Mouse (Mus musculus) liver, adult 2 months (tissue): ENCODE measurements around the gene Hoxb4. TPM values are rescaled to one million over a fixed set of nuclear protein-coding genes. Genes with fewer than 3 reads are reported as not detected.

Experiments
- DNase-seq: peaks from one replicate; pipeline ENCODE4 v3.0.0-alpha.2; 2011; ENCODE audit warnings: low read depth, low spot score; ENCODE audit errors: extremely low read depth
- H3K27ac ChIP-seq: fragments of 200-500 bp; replicated peaks from 2 replicates; pipeline ENCODE4 v1.5.1; 2012; ENCODE audit warnings: low read depth, mild to moderate bottlenecking, control low read depth, inconsistent platforms, low read length; ENCODE audit not compliant: insufficient read depth
- H3K27me3 ChIP-seq: fragments of 200-500 bp; 2 replicates; pipeline ENCODE4 v1.6.1; 2012; ENCODE audit warnings: mild to moderate bottlenecking, moderate library complexity, low read length, inconsistent platforms; ENCODE audit not compliant: control insufficient read depth, insufficient read depth
- H3K36me3 ChIP-seq: fragments of 200-500 bp; 2 replicates; pipeline ENCODE4 v1.6.1; 2012; ENCODE audit warnings: low read length, inconsistent platforms; ENCODE audit not compliant: control insufficient read depth, insufficient read depth
- H3K4me1 ChIP-seq: fragments of 200-500 bp; 2 replicates; pipeline ENCODE4 v1.6.1; 2011; ENCODE audit warnings: low read length; ENCODE audit not compliant: control insufficient read depth, insufficient read depth
- H3K4me3 ChIP-seq: fragments of 200-500 bp; 2 replicates; pipeline ENCODE4 v1.5.1; 2011; ENCODE audit warnings: low read depth, mild to moderate bottlenecking, control low read depth, low read length, moderate library complexity; ENCODE audit not compliant: insufficient read depth
- H3K79me2 ChIP-seq: fragments of 200-500 bp; 2 replicates; pipeline ENCODE4 v1.6.1; 2012; ENCODE audit warnings: inconsistent platforms, mild to moderate bottlenecking, low read length, moderate library complexity; ENCODE audit not compliant: control insufficient read depth, insufficient read depth
- H3K9ac ChIP-seq: fragments of 200-500 bp; 2 replicates; pipeline ENCODE4 v1.6.1; 2012; ENCODE audit warnings: low read depth, mild to moderate bottlenecking, control low read depth, inconsistent platforms, low read length
- CTCF ChIP-seq: fragments of 200-500 bp; IDR thresholded peaks from 2 replicates; pipeline ENCODE4 v1.5.1; 2011; ENCODE audit warnings: low read depth, low read length, control low read depth
- POLR2A ChIP-seq: fragments of 200-500 bp; IDR thresholded peaks from 2 replicates; pipeline ENCODE4 v1.6.1; 2011; ENCODE audit warnings: low read length, control low read depth; ENCODE audit not compliant: insufficient read depth; ENCODE audit errors: extremely low read depth
- WGBS: fragments of 180-500 bp; shearing (Covaris S2); methylation state at CpG from one replicate; pipeline ENCODE4 v1.1.7; 2018; 5-methylcytosine and 5-hydroxymethylcytosine counted together
- polyA plus RNA-seq: library from polyadenylated mRNA; depleted of rRNA; stranded (reverse); fragments of >200 nt; gene quantifications from 2 replicates; pipeline ENCODE4 v1.2.3, GENCODE M21; 2012
- total RNA-seq: library from RNA; depleted of rRNA; stranded (reverse); fragments of >200 nt; gene quantifications from 2 replicates; pipeline ENCODE4 v1.2.3, GENCODE M21; 2014

The Hoxb4 gene
- total and polyA plus RNA-seq, 2 experiments: 0.37 to 0.91 TPM

DNA sequence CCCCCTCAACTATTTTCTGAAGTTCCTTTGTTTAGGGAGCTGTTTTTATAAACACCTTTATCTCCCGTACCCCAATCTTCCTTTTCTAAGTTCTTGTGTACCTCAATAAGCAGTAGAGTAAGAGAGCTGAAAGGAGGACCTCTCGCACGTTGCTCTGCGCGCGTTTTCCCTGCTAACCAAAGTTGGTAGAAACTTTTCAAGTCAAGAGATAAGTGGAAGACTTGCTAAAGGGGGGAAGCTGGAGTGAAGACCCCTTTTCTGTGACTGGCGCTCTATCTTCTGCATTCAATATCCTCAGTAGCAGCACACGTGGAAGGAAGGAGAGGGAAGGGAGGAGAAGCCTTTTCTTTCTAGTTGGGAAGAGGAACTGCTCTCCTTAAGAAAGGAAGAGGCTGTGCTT lies 6.9 kb downstream of the Hoxb4 start:
- no peak overlapping the region for H3K9ac ChIP-seq
- H3K4me3 ChIP-seq: no peak overlapping the region
- 16% methylated on average over 8 of the region's 8 CpGs for WGBS
- no peak for DNase-seq
- no peak overlapping the region for H3K27ac ChIP-seq
- H3K27me3 ChIP-seq: 0 out of 2 replicates have a peak, but pooled peaks cover 4% of the 10 kb centered on the region
- no peaks in the 10 kb centered on the region for H3K4me1 ChIP-seq
- H3K79me2 ChIP-seq: peaks cover under 1% of the 10 kb centered on the region; the same call in 1 of the 2 replicates
- no peaks in the 10 kb centered on the region; the same call in 1 of the 2 replicates for H3K36me3 ChIP-seq
- TF ChIP-seq CTCF (no peak), POLR2A (no peak)

- Histone ChIP-seq H3K4me1 (no peaks in the 10 kb centered on the region), H3K36me3 (no peaks in the 10 kb centered on the region; the same call in 1 of the 2 replicates), H3K79me2 (no peaks in the 10 kb centered on the region), H3K27ac (no peak overlapping the region), H3K27me3 (0 out of 2 replicates have a peak, but pooled peaks cover 3% of the 10 kb centered on the region), H3K9ac (no peak overlapping the region), H3K4me3 (no peak overlapping the region)
- WGBS: 38% methylated on average over 22 of the region's 22 CpGs
- no peak for TF ChIP-seq CTCF
- TF ChIP-seq POLR2A: no peak
- no peak for DNase-seq
Observed at GRCm38 (mm10) chr11:96325747-96326212, 7.7 kb downstream of the Hoxb4 start.

DNA sequence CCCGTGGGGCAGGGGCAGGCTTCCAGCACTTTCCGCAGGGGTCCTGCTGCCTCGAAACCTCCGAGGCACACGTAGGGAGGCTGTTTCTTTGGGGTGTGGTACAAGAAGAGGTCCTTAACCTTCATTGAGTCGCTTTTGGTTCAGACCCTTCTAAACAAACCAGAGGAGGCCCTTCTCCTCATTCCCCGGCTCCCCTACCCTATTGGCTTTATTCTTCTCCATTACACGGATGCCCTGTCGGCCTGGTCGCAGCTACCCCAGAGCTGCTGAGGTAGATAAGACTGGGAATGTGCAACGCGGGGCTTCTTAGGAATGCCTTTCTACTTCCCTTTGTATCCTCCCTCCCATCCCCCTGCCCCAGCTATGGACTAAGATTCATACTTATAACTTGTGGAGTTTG lies 8.6 kb downstream of the Hoxb4 start:
- 0 out of 2 replicates have a peak, but pooled peaks cover 3% of the 10 kb centered on the region for H3K27me3 ChIP-seq
- 32% methylated on average over 12 of the region's 12 CpGs for WGBS
- H3K9ac ChIP-seq: no peak overlapping the region

DNA sequence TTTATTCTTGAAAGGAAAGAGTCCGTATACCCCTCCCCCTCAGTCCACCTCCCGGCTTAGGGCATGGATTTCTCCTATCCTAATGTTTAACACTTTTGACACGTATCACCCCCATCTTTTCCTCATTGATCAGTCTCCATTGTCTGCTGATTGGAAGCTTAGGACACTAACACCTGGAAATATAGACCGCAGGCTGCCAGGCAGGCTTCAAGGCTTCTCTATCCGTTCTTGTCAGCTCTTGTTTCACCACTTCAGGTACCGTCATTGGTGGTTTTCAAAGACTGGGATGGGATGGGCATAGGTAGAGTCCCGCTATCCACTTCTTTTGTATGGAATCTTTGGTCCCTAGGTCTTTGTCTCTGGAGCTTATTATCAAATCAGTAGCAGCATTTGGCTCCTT lies 9.1 kb downstream of the Hoxb4 start:
- Histone ChIP-seq H3K9ac (no peak overlapping the region), H3K4me1 (no peaks in the 10 kb centered on the region), H3K79me2 (no peaks in the 10 kb centered on the region), H3K36me3 (no peaks in the 10 kb centered on the region), H3K4me3 (no peak overlapping the region), H3K27ac (no peak overlapping the region), H3K27me3 (peaks cover 5% of the 10 kb centered on the region; the same call in 1 of the 2 replicates)
- no peak for DNase-seq
- TF ChIP-seq CTCF (no peak), POLR2A (no peak)
- 26% methylated on average over 7 of the region's 7 CpGs for WGBS

More for the DNA sequence above, 8.6 kb downstream of the Hoxb4 start:
- Histone ChIP-seq H3K4me1 (no peaks in the 10 kb centered on the region), H3K27ac (no peak overlapping the region), H3K79me2 (no peaks in the 10 kb centered on the region), H3K4me3 (no peak overlapping the region), H3K36me3 (no peaks in the 10 kb centered on the region; the same call in 1 of the 2 replicates)
- DNase-seq: no peak
- TF ChIP-seq POLR2A (no peak), CTCF (no peak)

DNA sequence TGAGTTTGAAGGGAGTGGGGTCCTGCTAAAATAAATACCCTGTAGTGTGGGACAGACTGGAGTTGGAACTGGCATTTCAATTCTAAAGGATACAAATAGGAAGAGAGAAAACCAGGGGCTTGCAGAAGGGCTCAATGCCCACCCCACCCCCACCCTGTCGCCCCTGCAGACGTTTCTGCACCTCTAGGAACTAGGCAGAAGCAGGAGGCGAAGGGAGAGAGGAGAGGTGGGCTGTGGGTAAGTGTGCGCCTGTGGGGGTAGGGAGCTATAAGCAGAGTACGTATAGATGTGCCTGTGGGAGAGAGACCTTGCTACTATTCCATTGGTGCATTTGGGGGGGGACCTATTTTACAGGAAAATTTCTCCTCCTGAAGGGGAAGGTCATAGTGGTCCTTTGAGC lies 9.7 kb downstream of the Hoxb4 start:
- WGBS: 21% methylated on average over 5 of the region's 5 CpGs
- DNase-seq: no peak
- no peak overlapping the region for H3K9ac ChIP-seq
- no peak for TF ChIP-seq POLR2A
- no peak for TF ChIP-seq CTCF
- no peaks in the 10 kb centered on the region for H3K36me3 ChIP-seq
- peaks cover 8% of the 10 kb centered on the region; the same call in 1 of the 2 replicates for H3K27me3 ChIP-seq
- no peaks in the 10 kb centered on the region for H3K4me1 ChIP-seq
- no peak overlapping the region for H3K4me3 ChIP-seq
- no peaks in the 10 kb centered on the region for H3K79me2 ChIP-seq
- no peak overlapping the region for H3K27ac ChIP-seq

DNA sequence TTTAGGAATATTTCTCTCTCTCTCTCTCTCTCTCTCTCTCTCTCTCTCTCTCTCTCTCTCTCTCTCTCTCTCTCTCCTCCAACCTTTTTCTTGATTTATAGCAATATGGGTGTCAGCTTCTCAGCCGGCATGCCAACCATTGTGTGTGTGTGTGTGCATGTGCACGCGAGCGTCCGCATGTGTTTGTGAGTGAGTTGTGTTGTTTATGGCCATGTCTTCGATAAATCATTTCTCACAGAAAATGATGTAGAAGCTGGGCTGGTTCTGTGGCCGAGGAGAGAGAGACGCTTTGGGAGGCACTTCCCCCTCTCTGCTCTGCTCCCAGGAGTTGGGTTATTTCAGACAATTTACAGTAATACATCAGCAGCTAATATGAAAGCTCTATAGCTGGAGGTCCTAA lies 10.5 kb downstream of the Hoxb4 start:
- Histone ChIP-seq H3K27me3 (peaks cover 13% of the 10 kb centered on the region; the same call in 1 of the 2 replicates), H3K36me3 (no peaks in the 10 kb centered on the region), H3K9ac (no peak overlapping the region), H3K79me2 (no peaks in the 10 kb centered on the region), H3K4me1 (no peaks in the 10 kb centered on the region), H3K27ac (no peak overlapping the region), H3K4me3 (no peak overlapping the region)
- no peak for TF ChIP-seq POLR2A
- no peak for TF ChIP-seq CTCF
- DNase-seq: no peak
- 28% methylated on average over 8 of the region's 8 CpGs for WGBS
